Mouse (Mus musculus) splenic B cell, adult 2 months (primary cell): ENCODE measurements around the gene Dysf.
"Not testable (repeated sequence)": the region's sequence is repeated elsewhere in the genome, so short reads cannot be mapped to it uniquely, and the experiment has no call there.

Experiments
- DNase-seq: peaks from one replicate; pipeline ENCODE4 v3.0.0-alpha.2; 2011; ENCODE audit warnings: low read depth, low spot score
- H3K27me3 ChIP-seq: 2 replicates; pipeline ENCODE4 v1.6.1; 2012; ENCODE audit warnings: mild to moderate bottlenecking, low read length, moderate library complexity, mixed read lengths; ENCODE audit not compliant: control insufficient read depth, poor library complexity, insufficient read depth, severe bottlenecking
- H3K36me3 ChIP-seq: 2 replicates; pipeline ENCODE4 v1.6.1; 2012; ENCODE audit warnings: mild to moderate bottlenecking, low read length, moderate library complexity, mixed read lengths; ENCODE audit not compliant: control insufficient read depth, poor library complexity, insufficient read depth, severe bottlenecking

Dysf gene

GRCm38 (mm10) chr6:84008363-84009171, at the start of gene Dysf:
Gene Dysf (plus strand): TSS chr6:84008590.
- Histone ChIP-seq H3K27me3 (peaks cover 2% of the 10 kb centered on the region; the same call in 1 of the 2 replicates), H3K36me3 (no peaks in the 10 kb centered on the region)
- DNase-seq, result peak; percentile 9

- Histone ChIP-seq H3K27me3 (no peaks in the 10 kb centered on the region), H3K36me3 (peaks cover 10% of the 10 kb centered on the region; the same call in 1 of the 2 replicates)
- no peak for DNase-seq
These were observed 20.7 kb upstream of the Dysf start for GRCm38 (mm10) chr6:83987642-83988041.

GRCm38 (mm10) chr6:84002716-84003115, 5.7 kb upstream of the Dysf start:
- DNase-seq, result no peak
- no peaks in the 10 kb centered on the region for H3K36me3 ChIP-seq

GRCm38 (mm10) chr6:84004295-84004694, 4.1 kb upstream of the Dysf start:
- Histone ChIP-seq H3K36me3 (no peaks in the 10 kb centered on the region), H3K27me3 (no peaks in the 10 kb centered on the region)
- DNase-seq, result peak; percentile 9

More at GRCm38 (mm10) chr6:84002716-84003115, 5.7 kb upstream of the Dysf start:
- no peaks in the 10 kb centered on the region for H3K27me3 ChIP-seq

GRCm38 (mm10) chr6:84009172-84009872, 932 bp downstream of the Dysf start:
- DNase-seq, result no peak
- peaks cover 2% of the 10 kb centered on the region; the same call in 1 of the 2 replicates for H3K27me3 ChIP-seq

GRCm38 (mm10) chr6:84009915-84010302, 1.5 kb downstream of the Dysf start:
- Histone ChIP-seq H3K36me3 (no peaks in the 10 kb centered on the region), H3K27me3 (peaks cover 2% of the 10 kb centered on the region; the same call in 1 of the 2 replicates)
- DNase-seq, result no peak

More at GRCm38 (mm10) chr6:84009172-84009872, 932 bp downstream of the Dysf start:
- no peaks in the 10 kb centered on the region for H3K36me3 ChIP-seq

GRCm38 (mm10) chr6:84010303-84011225, 2.2 kb downstream of the Dysf start:
- no peaks in the 10 kb centered on the region for H3K36me3 ChIP-seq
- no peak for DNase-seq

GRCm38 (mm10) chr6:84014961-84015683, 6.7 kb downstream of the Dysf start:
- H3K27me3 ChIP-seq, H3K36me3 ChIP-seq, DNase-seq: not testable (repeated sequence)

More at GRCm38 (mm10) chr6:84010303-84011225, 2.2 kb downstream of the Dysf start:
- H3K27me3 ChIP-seq, result peaks cover 2% of the 10 kb centered on the region; the same call in 1 of the 2 replicates

GRCm38 (mm10) chr6:84016851-84017250, 8.5 kb downstream of the Dysf start:
- DNase-seq, result no peak
- Histone ChIP-seq H3K27me3 (no peaks in the 10 kb centered on the region), H3K36me3 (no peaks in the 10 kb centered on the region)

GRCm38 (mm10) chr6:84017392-84017791, 9.0 kb downstream of the Dysf start:
- Histone ChIP-seq H3K27me3 (no peaks in the 10 kb centered on the region), H3K36me3 (no peaks in the 10 kb centered on the region)
- DNase-seq, result peak; percentile 30

GRCm38 (mm10) chr6:84018906-84019550, 10.6 kb downstream of the Dysf start:
- no peaks in the 10 kb centered on the region for H3K36me3 ChIP-seq
- DNase-seq, result no peak

GRCm38 (mm10) chr6:84020002-84020401, 11.6 kb downstream of the Dysf start:
- no peaks in the 10 kb centered on the region for H3K36me3 ChIP-seq
- no peak for DNase-seq
- H3K27me3 ChIP-seq, result no peaks in the 10 kb centered on the region

More at GRCm38 (mm10) chr6:84018906-84019550, 10.6 kb downstream of the Dysf start:
- no peaks in the 10 kb centered on the region for H3K27me3 ChIP-seq

- no peak for DNase-seq
- H3K36me3 ChIP-seq, result no peaks in the 10 kb centered on the region
- no peaks in the 10 kb centered on the region; the same call in 1 of the 2 replicates for H3K27me3 ChIP-seq
These were observed 13.6 kb downstream of the Dysf start for GRCm38 (mm10) chr6:84021990-84022389.
